Mouse (Mus musculus) heart, postnatal 25 days (tissue): ENCODE data around the gene Mcam. TPM values are rescaled to one million over a fixed set of nuclear protein-coding genes. Genes with fewer than 3 reads are reported as not detected.

Experiments used
- DNase-seq: peaks from one replicate; pipeline ENCODE4 v3.0.0; 2022; ENCODE audit warnings: low spot score
- intact Hi-C: fragments of 180-260 bp; cut with DNase I; formaldehyde crosslinking; loops from one replicate; pipeline ENCODE4 v1.15.1; 2025
- total RNA-seq, 2 experiments: library from RNA; stranded (reverse); gene quantifications; 2 replicates each; pipeline ENCODE4 v1.2.3; 2021

Gene Mcam
- total RNA-seq: 10 to 100 TPM; 38.9 to 40.4 TPM

DNA sequence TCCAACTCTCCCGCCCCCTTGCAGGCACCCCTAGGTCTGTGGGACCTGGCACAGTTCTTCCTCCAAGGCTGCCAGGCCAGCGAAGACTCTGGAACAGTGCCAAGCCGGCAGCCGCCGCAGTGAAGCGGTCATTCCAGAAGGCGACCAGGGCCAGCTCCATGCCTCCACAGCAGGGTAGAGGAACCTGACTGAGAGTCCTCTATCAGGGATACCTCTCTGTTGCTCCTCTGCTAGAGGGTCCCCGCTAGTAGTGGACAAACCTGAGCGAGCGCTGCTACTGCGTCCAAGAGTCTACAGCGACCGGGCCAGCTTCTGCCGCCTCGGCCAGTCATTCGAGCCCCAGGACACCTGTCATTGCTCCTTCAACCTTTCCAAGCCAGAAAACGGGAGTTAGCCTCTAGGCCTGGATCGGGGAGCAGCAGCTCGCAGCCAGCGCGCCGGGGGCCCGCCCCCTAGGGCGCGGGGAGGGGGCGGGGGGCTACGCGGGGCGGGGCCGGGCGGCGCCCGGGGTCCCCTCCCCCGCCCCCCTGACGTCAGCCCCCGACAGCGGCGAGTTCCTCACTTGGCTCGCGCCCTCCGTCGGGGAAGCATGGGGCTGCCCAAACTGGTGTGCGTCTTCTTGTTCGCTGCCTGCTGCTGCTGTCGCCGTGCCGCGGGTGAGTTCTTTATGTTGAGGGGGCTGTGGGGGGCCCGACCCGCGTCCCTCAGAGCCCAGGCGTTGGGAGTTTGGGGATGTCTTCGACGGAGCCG, at the start of gene Mcam:
Gene Mcam (plus strand): TSS at position 369 of the 750 bp plus-strand sequence.
- intact Hi-C loops: no loop called here
- DNase-seq: peak; percentile 41

DNA sequence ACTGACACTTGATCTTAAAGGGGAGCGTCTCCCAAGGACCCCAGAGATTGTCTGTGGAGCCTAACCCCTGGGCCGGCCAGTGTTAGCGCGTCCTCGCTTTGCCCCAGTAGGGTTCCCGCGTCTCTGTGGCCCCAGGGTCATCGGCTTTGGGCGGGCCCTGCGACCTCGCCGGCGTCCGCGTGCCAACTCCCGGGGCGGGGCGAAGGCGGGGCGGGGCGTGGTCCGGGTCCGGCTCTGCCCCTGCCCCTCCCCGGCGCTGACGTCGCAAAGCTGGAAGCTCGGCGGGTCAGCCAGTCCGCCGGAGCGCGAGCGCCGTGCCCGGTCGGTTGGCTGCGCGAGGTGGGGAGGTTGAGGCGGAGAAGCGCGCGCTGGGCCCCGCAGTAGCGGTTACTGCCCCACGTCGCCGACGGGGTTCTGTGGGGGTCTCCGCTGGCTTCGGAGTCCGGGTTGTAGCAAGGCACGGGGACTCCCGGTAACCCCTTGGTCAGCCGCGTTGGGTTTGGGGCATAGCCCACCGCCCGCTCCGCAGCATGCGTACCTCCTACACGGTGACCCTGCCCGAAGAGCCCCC, 49.5 kb upstream of the Mcam start:
- intact Hi-C loops: no loop called here
- peak; percentile 89 for DNase-seq

DNA sequence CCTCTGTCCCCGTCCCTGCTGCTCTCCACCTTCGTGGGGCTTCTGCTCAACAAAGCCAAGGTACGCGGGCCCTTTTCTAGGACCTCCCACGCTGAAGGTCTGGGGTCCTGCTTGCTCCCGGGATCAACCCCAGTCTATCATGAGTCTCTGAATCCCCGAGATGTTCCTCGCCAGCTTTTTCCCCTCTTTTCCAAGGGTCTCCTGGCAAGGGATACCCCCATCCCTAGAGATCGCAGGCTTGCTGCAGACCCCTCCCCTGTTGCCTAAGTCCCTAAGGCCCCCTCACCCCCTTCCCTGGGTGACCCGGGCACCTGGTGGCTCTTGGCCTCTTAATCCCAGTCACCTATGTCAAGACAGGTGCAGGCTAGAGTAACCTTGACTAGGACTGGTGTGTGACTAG, 49.0 kb upstream of the Mcam start:
- intact Hi-C loops: no loop called here
- no peak for DNase-seq

DNA sequence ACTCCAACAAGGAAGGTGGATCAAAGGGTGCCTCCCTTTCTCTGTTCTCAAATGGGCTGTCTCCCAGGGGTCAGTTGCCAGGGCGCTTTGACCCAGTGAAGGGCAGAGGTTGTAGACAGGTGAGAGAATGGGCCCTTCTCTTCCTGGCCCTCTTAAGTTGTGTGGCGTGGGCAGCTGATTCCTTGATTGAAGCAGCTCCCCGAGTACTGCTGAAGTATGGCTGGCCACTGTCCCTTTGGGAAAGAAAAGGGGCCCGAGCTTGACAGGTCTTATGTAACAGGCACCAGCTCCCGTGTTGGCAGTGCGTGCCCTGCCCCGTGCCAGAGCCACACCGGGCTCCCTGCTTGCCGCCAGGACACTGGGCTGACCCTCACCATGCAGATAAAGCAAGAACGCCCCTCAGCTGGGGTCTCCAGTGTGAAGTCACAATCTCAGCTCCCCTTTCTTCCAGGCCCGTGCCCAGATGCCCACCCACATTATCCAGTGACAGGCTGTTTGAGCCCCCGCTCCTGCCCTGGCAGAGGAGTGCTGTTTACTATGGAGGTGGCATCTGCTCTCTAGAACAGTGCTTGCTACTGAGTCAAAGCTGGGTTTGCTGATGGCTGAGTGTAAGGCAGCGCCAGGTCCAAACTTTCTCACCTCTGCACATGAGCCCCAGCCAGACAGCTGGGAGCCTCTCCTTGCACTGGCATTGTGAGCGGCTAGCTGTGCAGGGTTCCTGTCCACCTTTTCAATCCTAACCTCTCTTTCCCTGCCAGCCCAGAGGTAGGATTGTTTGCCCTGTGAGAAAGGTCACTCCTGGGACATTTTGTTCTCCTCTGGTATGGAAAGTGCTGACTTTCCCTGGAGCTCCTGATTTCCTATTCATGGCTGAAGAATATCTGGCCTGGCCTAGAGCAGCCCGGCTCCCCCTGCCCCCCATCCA, 48.3 kb upstream of the Mcam start:
- DNase-seq: peak; percentile 66
- intact Hi-C loops: no loop called here

DNA sequence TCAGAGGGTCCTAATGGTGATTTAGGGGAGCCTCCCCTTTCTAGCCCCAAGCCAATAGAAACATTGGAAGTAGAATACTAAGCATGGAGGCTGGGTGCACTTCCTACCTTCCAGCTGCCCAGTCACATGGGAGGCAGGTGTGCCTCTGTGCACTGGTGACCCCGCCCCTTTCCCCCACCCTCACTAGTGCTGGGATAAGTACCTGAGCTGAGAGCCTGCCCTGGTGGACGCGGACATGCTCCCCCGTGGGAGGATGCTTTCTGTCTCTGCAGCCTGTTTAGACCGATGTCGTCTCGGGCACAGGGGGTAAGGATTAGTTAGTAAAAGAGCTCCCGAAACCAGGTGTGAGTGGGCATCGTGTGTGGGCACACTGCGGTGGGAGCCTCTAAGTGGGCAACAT, 47.3 kb upstream of the Mcam start:
- no peak for DNase-seq
- intact Hi-C loops: no loop called here

DNA sequence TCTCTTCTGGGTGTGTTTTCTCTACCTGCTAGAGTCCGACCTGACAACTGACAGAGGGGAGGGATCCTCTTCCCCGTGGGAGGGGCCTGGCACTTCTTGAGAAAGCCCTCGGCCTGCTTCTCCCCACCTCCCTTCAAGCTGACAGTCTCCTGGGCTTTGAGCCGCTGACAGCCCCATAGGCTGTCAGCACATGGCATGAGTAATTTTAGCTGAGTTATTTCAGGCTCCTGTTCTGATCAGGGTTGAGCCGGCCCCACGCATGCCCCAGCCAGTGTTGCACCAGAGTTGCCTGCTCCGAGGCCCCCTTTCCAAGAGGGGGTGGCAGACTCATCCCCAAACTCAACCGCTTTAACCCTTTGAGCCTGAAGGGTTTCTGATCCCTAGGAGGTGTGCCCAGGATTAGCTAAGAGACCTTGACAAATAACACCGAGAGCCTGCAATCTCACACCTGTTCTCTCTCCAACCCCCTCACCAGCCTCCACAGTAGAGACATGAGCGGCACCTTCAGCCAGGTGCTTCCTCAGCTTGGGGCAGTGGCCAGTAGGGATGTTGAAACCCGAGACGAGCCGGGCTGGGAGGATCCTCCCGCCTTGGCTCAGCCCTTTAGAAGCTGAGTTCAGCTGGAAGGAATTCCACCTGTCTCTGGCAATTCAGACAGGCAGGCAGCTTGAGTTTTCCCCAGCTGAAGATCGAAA, 46.4 kb upstream of the Mcam start:
- intact Hi-C loops: no loop called here
- DNase-seq: no peak

DNA sequence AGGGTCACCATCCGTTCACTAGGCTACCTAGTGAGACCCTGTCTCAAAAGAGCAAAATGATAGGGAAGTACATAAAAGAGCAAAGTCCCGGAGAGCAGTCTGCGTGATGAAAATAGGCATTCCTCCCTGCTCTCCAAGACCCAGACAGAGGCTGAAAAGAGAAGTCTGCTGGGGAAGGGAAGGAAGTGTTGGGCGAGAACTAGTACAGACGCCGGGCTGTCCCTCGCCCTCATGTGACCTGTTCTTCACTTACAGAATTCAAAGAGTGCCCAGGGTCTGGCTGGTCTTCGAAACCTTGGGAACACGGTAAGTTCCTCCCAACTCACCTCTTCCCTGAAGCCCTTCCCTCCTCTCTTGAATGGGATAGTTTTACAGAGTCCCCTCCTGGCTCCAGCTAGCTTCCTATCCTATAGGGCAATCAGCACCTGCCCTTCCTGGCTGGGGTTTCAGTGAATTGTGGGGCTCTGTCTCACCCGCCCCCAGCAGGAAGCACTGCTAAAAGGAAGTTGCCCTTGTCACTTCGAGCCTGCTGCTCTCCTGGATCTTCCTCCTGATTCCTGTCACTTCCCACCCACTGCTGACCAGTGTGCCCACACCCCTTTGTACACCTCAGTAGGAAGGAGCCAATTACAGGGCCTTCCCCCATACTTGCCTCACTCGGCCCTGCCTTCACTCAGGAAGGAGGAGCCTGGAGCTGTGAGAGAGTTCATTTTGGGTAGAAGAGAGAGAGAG, 45.2 kb upstream of the Mcam start:
- intact Hi-C loops: no loop called here
- DNase-seq: no peak

DNA sequence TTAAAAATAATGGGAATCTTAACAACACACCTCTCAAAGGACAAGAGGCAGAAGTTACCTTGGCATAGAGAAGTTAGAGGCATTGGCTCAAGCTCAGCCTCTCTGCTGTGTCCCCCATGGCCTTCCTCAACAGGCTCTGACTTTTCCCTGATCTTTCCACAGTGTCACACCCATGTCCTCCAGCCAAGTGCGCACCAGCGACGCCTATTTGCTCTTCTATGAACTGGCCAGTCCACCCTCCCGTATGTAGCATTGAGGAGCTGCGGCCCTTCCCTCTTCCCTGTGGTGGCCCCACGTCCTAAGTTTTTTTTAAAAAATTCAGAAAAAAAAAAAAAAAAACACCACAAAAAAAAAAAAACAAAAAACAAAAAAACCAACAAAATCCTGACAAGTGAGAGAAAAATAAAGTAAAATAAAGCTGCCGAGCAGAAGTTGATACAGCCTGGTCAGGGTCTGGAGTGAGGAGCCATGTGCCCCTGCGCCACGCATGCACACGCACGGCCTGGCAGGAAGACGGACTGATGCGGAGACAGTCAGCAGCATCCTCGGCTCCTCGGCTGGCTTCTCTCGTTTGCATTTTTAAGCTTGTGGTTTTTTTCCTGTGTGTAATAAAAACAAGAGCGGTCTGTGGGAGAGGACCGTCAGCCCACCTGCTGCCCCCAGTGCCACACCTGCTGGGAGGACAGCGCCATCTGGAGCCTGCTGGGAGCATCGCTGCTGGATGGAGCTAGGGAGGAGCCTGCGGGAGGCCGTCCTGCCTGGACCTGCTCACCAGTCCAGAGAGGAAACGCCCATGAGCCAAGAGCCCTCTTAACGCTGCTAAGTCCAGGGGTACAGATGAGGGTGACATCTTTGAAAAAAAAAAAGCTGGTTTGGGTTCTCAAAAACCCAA, 40.4 kb upstream of the Mcam start:
- intact Hi-C loops: no loop called here

DNA sequence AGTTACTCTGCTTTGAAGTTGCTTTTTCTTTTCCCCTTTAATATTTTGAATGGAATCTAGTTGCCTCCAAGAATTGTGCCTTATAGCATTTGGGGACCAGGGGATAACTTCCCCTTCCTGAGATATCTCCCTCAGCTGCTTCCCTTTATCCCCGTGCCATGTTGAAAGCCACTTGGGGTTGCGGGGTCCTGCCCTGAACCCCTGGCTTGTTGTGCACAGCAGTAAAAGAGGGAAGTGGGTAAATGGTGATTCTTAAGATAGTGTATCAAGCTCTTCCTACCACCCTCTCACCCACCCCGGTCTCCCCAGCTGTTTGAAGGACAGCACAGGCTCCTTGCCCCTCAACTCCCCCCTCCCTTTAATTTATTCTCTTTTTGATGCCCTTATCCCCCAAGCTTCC, 39.5 kb upstream of the Mcam start:
- no peak for DNase-seq
- intact Hi-C loops: no loop called here

More for the DNA sequence above, 40.4 kb upstream of the Mcam start:
- peak; percentile 59 for DNase-seq

DNA sequence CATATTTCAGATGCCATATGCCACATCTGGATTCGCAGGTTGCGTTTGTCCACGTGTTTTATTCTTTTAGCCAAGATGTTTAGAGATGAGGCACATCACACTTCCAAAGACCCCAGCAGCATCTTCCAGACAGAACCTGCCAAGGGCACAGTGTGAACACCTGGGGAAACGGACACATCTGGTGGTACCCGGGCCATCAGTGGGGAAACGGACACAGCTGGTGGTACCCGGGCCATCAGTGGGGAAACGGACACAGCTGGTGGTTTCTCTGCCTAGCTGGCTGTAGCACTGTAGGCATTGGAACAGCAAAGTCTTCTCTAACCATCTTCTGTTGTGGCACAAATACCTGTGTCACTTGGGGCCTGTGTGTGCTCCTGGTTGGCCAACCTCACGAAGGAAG, 38.5 kb upstream of the Mcam start:
- intact Hi-C loops: no loop called here
- DNase-seq: no peak

DNA sequence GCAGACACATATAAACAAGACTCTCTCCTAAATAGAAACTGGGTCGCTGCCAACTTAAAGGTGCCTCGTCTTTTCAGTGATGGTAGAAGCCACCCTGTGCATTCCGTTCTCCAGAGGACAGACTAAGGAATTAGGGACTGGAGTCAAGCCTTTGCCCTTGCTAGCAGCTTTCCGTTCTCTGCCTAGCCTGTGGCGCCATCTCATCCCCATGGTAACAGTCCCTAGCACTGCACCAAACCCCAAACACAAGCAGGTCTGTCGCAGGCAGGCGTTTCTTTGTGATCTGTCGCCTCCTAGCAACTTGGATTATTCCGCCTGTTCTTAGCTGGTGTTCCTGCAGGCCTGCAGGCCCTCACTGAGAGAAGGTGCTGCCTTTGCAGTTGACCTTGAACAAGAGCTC, 37.7 kb upstream of the Mcam start:
- DNase-seq: no peak
- intact Hi-C loops: no loop called here

DNA sequence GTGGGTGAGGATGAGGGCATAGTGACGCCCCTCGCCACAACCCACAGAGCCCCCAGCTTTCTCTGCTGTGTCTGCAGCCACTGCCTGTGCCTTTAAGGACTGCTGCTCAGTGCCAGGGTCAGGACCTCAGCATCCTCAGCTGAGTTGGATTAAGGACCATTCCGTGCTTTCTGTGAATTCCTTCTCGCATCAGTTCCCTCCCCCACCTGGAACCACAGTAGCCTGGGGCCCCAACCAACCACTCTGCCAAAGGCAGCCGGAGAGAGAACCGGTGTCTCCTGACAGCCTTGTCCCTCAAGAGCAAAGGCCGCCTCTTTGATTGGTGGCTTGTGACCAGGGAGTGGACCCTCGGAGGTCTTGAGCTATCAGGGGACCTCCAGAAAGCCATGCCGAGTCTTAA, 32.8 kb upstream of the Mcam start, which contains the start of gene Mfrp:
Gene Mfrp (plus strand): TSS at position 240 of the 400 bp plus-strand sequence.
- intact Hi-C loops: no loop called here
- no peak for DNase-seq

DNA sequence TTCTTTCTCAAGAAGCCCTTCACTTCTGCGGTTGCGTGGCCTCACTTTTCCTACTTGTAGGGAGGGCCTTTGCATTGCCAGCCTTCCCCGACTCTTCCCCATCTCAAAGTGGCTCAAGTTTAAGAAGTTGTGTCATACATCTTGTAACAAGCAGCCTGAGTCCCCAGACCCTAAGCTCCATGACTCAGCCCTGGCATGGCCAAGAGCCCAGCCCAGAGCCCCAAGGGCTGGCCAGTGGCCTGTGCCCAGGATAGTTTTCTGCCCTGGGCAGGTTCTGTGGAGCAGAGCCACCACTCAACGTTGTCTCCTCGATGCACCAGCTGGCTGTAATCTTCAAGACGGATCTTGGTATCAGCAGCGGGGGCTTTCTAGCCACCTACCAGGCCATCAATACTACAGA, 29.4 kb upstream of the Mcam start:
- intact Hi-C loops: loop anchor here (5.0 kb wide), 2 partner anchors 33 to 118 kb away; no protein-coding TSS in a partner anchor
- no peak for DNase-seq

DNA sequence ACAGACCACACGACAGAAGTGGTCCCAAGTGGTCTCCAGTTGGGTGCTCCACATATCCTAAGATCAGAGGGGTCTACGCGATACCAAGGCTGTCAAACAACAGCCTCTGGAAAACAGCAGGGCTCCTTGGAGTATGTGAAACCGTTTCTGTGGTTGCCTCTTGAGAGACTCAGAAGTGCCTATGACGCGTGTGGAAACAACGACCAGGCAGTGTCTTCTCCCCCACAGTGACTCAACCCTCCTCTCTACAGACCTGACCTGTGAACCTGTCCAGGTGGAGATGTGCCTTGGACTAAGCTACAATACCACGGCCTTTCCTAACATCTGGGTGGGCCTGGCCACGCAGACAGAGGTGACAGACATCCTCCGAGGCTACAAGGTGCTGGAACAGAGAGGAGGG, 28.5 kb upstream of the Mcam start:
- intact Hi-C loops: loop anchor here (5.0 kb wide), 2 partner anchors 33 to 118 kb away; no protein-coding TSS in a partner anchor
- DNase-seq: no peak

DNA sequence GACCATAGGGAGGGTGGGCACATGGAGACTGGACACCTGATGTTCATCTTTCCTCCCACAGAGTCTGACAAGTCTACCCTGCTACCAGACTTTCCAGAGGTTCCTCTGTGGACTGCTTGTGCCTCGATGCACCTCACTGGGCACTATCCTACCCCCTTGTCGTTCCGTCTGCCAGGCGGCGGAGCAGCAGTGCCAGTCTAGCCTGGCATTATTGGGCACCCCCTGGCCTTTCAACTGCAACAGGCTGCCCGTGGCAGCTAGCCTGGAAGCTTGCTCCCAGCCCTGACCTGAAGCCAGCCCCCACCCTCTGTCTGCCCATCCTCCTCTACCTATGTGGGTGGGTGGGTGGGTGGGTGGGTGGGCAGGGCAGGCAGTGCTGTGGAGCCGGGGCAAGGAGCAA, 28.1 kb upstream of the Mcam start:
- intact Hi-C loops: loop anchor here (5.0 kb wide), 2 partner anchors 34 to 119 kb away; no protein-coding TSS in a partner anchor
- DNase-seq: no peak

DNA sequence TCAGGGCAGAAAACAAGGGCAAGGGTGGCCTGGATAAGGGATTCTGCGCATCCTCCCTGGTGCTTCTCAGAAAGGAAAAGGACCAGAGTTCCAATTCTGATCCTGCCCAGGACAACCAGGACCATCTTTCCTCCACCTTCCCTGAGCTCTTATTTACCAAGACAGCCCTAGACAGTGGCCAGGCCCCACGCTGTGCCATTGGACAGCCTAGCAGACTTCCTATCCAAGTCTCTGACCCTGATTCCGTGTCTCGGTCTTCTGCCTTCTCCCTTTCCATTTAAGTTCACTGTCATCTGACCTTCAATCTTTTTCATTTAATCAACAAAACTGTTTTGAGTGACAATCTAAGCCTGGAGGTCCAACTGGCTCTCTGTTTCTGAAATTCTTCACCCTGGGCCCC, 27.7 kb upstream of the Mcam start:
- intact Hi-C loops: loop anchor here (5.0 kb wide), 2 partner anchors 34 to 119 kb away; no protein-coding TSS in a partner anchor
- no peak for DNase-seq

DNA sequence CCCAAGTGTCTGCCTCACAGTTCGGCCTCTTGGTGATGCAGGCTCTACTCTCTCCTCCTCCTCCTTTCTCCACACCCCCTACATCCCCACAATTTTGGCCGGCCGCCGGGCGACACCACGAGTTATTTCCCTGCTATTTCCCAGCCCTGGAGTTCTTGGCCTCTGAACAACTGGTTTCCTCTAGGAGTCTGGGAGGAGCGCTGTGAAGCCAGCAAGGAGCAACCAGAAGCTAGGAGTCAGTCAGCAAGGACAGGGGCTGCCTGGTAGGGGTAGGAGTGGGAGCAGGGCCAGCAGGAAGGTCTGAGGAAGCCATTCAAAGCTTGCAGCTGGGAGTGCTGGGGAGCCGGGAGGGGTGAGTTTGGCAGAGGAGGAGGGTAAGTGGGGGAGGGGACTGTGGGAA, 27.2 kb upstream of the Mcam start, which contains the start of gene C1qtnf5:
Gene C1qtnf5 (plus strand): TSS at position 136 of the 400 bp plus-strand sequence.
- intact Hi-C loops: loop anchor here (5.0 kb wide), 2 partner anchors 35 to 120 kb away; no protein-coding TSS in a partner anchor

More for the DNA sequence above, 27.2 kb upstream of the Mcam start, which contains the start of gene C1qtnf5:
- DNase-seq: peak; percentile 88
